Mouse (Mus musculus) CD4-positive, CD25-positive, alpha-beta regulatory T cell, adult 2 months (primary cell): Measurements from ENCODE around the gene Pced1b.
"Not testable (repeated sequence)": the region's sequence is repeated elsewhere in the genome, so short reads cannot be mapped to it uniquely, and the experiment has no call there.

ENCODE experiments used
- DNase-seq: peaks from one replicate; pipeline ENCODE4 v3.0.0-alpha.2; 2012; ENCODE audit warnings: low read depth, low spot score

Gene Pced1b

DNA sequence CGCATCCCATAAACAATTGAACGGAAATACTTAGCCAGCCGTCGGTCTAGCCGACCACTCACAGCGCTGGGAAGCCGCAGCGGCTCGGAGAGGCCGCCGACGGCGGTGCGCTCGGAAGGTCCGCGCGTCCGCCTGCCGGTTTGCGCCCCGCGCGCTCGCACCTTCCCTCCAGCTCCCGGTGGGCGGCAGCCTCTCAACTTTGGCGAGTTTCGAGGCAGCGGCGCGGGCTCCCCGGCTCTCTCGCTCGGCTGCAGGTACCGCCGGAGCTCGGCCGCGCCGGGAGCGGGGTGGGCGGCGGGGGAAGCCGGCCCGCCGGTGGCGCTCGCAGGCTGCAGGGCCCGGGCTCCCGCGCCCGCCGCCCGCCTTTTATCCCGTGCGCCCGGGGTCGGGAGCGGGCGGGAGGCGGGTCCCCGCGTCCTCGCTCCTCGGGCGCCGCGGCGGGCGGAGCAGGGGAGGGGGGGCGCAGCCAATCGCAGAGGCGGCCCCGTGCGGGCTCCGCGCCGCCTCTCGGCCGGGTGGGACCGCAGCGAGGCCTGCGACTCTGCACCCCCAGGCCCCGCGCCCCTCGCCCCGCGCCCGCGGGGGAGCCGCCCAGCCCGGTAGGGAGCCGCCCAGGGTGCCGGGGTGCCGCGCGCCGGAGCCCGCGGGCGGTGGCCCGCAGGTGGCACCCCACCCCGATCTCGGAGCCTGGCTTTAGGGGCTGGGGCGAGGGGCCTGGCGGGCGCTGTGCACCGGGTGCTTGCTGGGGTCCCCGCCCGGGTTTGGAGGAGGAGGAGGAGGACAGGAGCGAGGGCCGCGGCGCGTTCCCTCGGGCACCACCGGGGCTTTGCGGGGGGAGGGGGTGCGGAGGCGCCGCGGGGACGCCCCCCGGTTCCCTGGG is at the start of gene Pced1b, which contains the start of gene Amigo2:
Gene Pced1b, plus strand, starts transcription at position 197 of the 880 bp plus-strand sequence.
Gene Amigo2, minus strand, starts transcription at position 377 of the 880 bp plus-strand sequence.
- DNase-seq, result peak; percentile 72

DNA sequence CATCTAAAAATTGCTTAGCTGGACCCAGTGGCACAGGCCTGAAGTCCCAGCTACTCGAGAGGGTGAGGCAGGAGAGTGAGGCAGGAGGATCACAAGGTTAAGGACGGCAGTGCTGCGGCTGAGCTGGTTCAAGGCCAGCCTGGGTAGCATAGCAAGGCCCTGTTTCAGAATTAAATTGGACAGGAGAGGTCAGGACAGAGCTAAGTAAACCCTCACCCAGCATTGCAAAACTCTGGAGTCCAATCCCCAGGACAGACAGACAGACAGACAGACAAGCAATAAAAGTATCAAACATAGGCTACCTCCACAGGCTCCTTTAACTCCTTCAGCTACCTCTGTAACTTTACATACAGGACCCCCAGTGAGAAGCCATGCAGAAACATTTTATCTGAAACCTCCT is 42.0 kb upstream of the Pced1b start:
- no peak for DNase-seq

DNA sequence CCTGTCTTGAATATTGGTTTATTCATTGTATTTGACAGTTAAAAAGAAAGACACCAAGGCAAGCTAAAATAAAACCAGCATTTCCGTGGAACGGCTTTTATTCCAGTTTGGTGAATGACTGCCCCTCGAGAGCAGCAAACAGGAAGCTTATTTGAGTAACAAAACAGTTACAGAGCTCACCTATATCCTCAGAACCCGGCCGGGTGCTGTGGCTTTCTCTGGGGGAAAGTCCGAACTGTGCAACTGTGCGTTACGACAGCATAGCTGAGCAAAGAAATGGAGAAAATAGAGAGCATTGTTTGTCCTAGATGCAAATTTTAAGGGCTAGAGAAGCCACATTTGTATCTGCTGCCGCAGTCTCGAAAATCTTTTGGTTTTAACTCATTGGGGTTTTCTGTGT is 41.1 kb upstream of the Pced1b start:
- DNase-seq, result no peak

DNA sequence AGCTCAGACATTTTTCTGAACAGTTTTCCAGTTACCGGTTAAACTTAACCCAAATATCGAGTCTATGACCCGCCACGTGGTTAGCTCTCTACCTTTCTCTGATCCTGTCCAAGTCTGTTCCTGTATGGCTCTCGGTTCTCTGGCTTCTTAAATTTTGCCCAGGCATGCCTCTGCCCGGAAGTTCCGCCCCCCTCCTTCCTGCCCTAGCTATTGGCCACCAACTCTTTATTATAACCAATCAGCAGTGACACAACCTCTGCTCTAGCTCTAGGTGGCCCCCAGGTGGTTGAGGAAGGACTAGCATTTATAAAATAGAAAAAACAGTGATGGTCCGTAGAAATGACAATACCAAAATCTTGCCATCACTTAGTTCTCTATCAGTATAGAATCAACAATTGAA is 40.4 kb upstream of the Pced1b start:
- DNase-seq, result peak; percentile 29

DNA sequence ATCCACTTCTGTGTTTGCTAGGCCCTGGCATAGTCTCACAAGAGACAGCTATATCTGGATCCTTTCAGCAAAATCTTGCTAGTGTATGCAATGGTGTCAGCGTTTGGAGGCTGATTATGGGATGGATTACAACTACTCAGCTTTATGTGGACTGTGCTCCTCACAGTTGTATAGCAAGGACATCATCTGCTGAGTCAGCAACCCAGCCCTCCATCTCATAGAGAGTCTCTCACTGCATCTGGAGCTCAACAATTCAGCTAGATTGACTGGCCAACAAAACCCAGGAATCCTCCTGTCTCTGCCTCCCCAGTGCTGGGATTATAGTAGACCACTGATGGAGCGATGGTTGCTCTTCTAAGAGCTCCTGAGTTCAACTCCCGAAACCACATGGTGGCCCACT is 37.2 kb upstream of the Pced1b start:
- DNase-seq, result not testable (repeated sequence)

DNA sequence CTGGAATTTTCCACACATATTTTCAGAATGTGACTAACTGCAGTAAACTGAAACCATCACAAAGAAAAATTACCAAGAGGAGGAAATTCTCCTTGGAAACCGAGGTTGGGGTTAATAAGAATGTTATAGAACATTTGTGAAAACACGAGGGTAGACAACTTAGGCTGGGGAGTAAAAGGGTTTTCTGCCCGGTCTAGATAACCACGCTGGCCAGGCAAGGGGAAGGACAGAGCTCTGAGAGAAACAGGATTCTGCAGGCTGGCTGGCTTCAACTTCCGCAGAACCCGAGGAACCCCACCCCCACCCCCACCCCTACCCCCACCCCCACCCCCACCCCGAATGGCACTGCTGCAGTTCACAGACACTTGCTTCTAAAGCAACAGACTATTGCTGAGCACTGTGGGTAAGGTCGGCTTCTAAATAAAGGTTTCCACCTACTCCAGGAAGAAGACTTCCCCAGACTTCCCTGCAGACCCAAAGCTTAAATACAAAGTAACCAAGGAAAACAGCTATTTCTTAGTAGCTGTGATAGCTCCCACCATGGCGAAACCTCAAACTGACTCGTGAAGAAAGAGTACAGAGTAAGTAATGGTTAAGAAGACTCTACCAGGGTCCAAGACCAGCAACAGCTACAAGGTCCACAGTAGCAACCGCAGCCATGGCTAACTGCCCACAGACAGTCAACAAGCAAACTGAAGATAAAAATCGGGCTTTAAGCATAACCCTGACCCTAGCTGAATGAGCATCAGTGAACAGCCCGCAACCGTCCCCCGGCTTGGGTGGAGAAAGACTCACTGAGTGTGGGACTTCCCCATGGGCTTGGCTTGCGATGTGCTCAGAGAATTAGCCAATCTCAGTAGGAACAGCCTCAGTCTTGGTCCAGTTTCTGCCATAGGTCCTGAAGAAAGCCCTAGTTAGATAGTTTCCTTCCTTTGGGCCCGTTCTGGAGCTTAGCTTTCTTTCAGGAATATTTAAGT is 34.1 kb upstream of the Pced1b start:
- peak; percentile 58 for DNase-seq

DNA sequence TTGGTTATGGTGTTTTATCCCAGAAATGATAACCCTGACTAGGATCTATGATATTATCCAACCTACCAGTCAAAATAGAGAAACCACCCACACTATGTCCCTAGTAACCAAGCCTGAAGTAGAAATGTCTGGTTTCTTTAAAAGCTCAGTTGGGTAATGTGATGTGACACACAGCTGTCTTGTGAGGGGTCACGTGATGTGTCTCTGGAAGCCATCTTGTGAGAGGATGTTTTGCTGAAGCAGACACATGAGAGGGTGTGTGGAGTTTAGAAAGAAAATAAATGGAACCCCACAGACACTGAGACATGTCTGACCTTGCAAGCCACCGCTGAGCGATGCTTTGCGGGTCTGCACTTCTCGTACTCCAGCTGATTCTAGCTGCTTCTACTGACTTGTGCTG is 30.1 kb upstream of the Pced1b start:
- DNase-seq, result no peak

DNA sequence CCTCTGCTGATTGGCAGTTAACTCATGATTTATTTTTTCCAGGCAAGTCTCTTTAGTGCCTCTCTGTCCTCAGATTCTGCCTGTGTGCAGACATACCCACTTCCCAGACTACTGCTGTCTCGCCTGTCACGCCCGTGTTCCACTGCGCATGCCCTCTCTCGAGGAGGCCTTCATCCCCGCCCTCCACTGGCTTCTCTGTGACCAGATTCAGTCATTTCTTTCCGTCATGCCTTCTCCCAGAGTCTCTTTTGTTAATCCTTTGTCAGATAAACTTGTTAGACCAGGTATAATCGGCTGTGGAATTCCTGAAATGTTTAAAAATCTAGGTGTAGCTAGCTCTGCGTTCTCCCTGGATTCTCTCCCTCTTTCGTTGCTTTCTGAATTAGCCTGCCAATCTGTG is 23.5 kb upstream of the Pced1b start:
- DNase-seq, result no peak

DNA sequence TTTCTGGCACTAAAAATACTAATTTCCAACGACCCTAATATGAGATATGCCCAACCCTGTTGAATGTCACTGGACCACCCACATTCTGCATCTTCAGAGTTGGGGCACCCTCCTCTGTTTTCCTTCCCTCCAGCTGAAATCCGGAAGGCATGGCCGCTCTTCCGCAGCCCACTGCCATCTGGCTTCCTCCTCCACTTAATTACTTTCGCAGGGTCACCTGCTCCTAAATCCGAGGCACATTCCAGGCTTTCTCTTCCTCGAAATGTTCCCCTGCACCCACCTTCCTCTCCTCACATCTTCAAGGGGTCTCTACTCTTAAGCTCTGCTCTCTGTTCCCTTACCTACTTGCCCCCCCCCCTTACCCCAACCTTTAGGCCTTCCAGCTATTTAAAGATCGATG is 22.9 kb upstream of the Pced1b start:
- no peak for DNase-seq

DNA sequence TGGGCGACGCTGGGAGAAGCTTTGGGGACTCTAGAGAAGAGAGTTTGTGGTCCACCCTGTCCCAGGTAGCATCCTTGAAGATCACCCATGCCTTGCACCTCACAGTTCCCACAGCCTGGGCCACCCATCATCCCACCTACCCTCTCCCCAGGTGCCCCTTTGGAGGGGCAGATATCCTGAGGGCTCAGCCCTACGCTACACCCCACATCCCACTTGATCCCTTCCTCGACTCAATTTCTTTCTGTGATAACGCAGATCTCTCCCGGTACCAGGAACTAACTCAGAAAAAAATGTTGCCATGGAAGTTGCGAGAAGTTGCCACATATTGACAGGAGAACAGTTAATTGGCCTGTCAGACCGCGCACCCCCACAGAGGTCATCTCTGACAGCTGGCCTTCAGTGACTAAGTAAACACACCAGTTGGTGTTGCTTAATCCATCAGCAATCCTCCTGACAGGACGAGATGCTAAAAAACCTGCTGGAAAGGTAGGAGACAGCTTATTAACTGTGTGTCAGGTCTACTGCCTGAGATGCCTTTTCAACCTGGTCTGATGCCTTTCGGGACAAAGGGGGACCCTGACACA is 17.3 kb upstream of the Pced1b start:
- DNase-seq, result no peak

DNA sequence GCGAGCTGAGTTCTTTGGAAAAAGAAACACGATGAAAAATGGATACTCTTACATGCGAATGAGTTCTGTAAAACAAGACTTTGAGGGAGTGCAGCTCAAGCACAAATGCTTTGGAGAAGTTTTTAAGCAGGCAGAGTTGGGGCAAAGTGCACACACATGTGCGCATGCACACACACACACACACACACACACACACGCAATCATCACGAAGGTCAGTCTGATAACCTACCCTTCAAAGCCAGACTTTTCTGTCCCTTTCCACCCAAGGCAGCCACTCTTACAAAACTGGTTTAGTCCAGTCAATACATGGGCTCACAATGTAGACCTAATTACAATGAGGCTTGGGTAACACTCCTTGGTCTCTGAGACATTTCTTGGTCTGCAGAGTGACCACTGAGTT is 12.8 kb upstream of the Pced1b start:
- DNase-seq, result no peak

DNA sequence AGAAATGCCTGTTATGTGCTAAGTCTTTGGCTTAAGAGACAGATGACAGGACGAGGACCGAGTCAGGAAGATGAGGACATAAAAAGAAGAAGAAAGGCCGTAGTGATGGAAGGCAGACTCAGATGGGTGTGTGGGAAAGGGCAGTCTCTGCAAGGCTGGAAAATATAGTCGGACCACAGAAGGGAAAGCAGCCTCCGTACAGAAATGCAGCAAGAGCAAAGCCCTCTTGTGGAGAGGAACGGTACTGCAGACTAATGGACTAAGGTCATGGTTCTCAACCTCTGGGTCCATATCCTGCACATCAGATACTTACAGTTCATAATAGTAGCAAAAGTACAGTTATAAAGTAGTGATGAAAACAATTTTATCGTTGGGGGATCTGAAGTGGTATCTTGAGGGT is 11.7 kb upstream of the Pced1b start:
- DNase-seq, result peak; percentile 85

DNA sequence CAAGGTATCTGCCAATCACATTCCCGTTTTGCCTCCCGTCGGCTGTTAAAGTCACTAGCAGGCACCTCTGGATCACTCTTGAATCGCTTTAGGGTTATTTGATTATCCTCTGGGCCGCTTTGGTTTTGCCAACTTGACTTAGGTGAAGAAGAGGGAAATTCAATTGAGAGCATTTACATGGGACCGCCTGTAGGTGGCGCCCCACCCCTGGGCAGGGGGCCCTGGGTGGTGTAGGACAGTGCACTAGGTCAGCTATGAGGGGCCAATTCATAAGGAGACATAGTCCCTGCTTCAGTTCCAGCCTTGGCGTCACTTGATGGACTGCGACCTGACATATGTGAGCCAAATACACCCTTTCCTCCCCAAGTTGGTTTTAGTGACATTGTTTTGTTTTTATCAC is 10.0 kb upstream of the Pced1b start:
- peak; percentile 78 for DNase-seq

DNA sequence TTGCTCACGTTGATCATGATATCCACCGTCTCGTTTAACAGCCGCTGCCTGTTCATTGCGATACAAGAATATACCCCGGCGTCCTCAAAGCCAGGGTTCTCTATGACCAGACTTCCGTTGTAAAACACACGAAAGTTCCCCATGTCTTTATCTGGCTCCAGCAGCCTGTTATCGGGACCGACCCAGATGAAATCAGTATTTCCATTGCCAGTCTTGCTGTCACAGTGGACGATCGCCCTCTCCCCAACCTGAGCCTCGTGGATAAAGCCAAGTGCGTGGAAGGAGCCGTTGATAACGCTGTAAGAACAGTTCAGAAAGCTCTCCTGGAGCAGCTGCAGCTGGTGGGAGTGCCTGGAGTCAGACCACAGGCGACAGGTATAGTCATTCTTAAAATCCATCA is 1.5 kb upstream of the Pced1b start:
- DNase-seq, result peak; percentile 41

DNA sequence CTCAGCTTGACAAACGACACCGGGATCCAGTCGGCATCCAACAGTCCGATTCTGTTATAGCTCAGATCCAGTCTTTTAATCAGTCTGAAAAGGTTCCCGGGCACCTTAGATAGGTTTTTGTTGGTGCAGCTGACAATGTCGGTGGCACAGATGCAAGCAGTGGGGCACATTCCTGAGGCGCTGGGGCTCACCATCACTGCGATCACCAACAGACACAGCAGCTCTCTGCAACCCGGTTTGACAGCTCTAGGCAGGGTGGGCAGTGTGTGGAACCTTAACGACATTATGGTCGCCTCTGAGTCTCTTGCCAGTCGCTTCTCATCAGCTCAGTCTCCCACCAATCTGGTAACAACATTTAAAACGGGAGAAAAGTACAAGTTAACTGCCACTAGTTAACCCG is 651 bp upstream of the Pced1b start:
- DNase-seq, result peak; percentile 35

DNA sequence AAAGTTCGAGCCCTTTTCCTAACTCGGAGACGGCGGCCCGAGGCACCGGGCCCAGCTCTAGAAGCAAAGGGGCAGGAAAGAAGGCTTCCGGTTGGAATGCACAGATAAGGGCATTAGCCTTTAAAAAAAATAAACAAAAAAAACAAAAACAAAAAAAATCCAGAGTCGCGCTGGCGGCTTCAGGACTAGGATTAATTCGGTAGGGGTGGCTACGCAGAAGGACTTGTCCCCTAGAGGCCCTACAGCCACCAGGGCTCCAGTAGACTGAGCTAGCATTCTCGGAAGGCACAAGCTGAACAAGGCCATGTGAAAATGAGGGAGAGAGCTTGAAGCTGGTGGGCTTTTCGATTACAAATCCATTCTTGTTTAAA is 869 bp downstream of the Pced1b start:
- peak; percentile 61 for DNase-seq

DNA sequence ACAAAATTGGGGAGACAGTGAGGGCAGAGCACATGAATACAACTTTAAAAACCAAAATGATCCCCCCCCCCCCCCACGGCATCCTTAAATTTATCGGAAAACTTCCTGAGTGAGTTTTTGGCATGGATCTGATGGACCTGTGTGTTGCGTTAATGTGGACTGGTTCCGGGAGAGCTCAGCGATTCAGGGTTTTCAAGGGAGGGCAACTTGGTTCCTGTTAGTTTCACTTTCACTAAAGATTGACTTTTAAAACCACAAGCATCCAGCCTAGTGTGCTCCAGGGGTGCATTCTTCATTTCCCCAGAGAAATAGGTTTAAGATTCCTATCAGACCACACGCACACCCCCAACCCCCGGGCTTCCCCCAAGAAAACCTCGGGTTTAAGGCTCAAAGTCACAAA is 1.4 kb downstream of the Pced1b start:
- DNase-seq, result peak; percentile 73

DNA sequence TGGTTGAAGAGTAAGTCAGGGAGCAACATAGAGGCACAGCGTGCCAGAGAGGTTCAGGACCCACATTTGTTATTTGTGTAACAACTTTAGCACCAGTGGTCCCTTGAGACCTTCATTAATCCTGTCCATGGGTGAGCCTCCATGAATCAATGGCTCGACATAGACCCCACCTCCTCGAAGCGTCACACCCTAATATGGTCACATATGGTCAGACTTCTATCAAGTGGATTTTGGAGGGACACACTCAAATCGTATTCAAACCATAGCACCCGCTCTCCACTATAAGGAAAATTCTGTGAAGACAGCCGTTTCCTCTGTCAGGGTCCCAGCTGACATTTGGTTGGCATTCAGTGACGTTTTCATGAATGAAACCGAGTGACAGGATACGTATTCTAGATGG is 2.4 kb downstream of the Pced1b start:
- no peak for DNase-seq

DNA sequence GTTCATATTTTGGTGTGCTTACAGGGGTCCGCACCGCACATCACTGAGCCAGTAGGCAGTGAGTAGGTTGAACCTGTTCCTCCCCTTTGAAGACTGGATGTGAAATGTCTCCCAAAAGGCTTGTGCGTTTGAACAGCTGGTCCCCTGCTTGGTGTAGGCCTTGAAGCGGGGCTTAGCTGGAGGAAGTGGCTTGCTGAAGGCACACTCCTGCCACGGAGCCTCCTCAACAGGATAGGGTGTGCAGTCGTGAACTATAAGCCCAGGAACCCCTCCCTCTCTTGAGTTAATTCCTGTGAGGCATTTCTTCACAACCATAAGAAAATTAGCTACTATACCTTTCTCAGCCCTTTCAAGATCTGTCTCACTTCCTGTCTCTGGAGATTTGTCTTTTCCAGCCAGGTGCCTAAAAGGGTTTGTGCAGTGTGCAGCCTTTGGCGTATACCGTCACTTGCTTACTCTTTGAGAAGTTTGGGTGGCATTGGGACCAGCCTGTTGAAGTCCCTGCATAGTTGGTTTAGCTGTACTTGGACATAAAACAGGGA is 5.7 kb downstream of the Pced1b start:
- DNase-seq, result peak; percentile 63

DNA sequence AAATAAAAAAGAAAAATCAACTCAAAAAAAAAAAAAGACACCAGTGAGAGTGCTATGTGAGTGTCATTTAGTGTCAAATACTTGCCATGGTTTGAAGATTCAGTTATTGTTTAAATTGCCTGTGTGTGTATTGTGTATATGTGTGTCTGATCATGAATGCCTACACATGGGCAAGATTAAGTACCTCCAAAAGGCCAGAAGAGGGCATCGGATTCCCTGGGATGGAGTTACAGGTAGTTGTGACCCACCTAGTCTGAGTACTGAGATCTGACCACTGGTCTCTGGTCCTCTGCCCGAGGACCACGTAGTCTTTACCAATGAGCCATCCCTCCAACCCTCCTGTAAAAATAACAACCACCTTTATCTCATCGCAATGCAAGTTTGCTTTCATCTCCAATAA is 7.5 kb downstream of the Pced1b start:
- DNase-seq, result peak; percentile 20

DNA sequence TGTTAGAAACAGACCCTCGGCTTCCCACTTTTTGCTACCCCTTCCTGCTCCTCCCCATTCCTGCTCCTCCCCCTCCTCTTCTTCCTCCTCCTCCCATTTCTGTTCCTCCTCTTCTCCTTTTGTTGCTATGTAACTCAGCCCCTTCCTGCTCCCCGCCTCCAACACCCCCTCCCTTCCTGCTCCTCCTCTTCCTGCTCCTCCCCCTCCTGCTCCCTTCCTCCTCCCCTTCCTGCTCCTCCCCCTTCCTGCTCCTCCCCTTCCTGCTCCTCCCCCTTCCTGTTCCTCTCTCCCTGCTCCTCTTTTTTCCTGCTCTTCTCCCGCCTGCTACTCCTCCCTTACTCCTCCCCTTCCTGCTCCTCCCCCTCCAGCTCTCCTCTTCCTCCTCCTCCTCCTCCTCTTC is 8.9 kb downstream of the Pced1b start:
- DNase-seq, result no peak

DNA sequence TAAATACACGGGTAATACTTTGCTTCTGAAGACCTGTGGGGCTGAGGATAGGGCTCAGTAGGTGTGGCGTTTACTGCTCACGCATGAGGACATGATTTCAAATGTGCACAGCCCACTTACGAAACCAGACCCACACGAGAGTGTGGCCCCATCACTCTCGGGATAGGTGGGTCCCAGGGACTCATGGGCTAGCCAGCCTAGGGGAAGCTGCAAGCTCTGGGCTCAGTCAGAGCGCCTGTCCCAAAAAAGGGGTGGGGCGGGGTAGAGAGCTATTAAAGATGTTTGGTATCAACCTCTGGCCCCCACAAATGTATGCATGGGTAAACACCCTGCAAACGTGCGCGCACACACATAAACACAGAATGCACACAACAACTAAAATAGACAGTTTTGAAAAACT is 9.5 kb downstream of the Pced1b start:
- DNase-seq, result no peak
